Mouse (Mus musculus) ES-E14 (cell line): Measurements from ENCODE around the gene Olfr427. TPM values are rescaled to one million over a fixed set of nuclear protein-coding genes. Genes with fewer than 3 reads are reported as not detected.

ENCODE experiments used
- DNase-seq: peaks from one replicate; pipeline ENCODE4 v3.0.0-alpha.2; 2013; ENCODE audit warnings: low read depth, low spot score
- H3K27ac ChIP-seq: 2 replicates; pipeline ENCODE4 v1.5.1; 2012; ENCODE audit warnings: low read depth, mild to moderate bottlenecking, low read length, moderate library complexity, mixed read lengths; ENCODE audit not compliant: poor library complexity, insufficient read depth, severe bottlenecking
- H3K36me3 ChIP-seq: 2 replicates; pipeline ENCODE4 v1.6.1; 2012; ENCODE audit warnings: mild to moderate bottlenecking, low read length, moderate library complexity, mixed read lengths; ENCODE audit not compliant: control insufficient read depth, poor library complexity, insufficient read depth, severe bottlenecking
- H3K4me1 ChIP-seq, 2 experiments: fragments of 150-350 bp in 1 of 2; sonication (generic) in 1 of 2; 2 replicates each; pipeline ENCODE4 v1.6.1; 2012; ENCODE audit warnings: low read length in 2 of 2, mild to moderate bottlenecking in 1 of 2, mixed read lengths in 1 of 2; ENCODE audit not compliant: control insufficient read depth in 2 of 2, insufficient read depth in 2 of 2, poor library complexity in 1 of 2
- H3K4me3 ChIP-seq, 2 experiments: fragments of 150-350 bp in 1 of 2; sonication (generic) in 1 of 2; 2 replicates each; pipeline ENCODE4 v1.5.1; 2012; ENCODE audit warnings: low read length in 2 of 2, low read depth in 1 of 2, mild to moderate bottlenecking in 1 of 2, mixed read lengths in 1 of 2; ENCODE audit not compliant: insufficient read depth in 1 of 2, poor library complexity in 1 of 2, severe bottlenecking in 1 of 2
- H3K9ac ChIP-seq: 2 replicates; pipeline ENCODE4 v1.6.1; 2012; ENCODE audit warnings: low read depth, mild to moderate bottlenecking, low read length, mixed read lengths; ENCODE audit not compliant: poor library complexity, insufficient read depth, severe bottlenecking
- H3K9me3 ChIP-seq: fragments of 150-350 bp; sonication (generic); 2 replicates; pipeline ENCODE4 v1.6.1; 2012; ENCODE audit warnings: low read depth, mild to moderate bottlenecking, low read length; ENCODE audit not compliant: control insufficient read depth, insufficient read depth
- CHD2 ChIP-seq: IDR thresholded peaks from 2 replicates; pipeline ENCODE4 v1.6.1; 2014; ENCODE audit warnings: mild to moderate bottlenecking, low read depth, low read length, inconsistent platforms
- HCFC1 ChIP-seq: IDR thresholded peaks from 2 replicates; pipeline ENCODE4 v1.6.1; 2012; ENCODE audit warnings: low read length, inconsistent platforms, borderline replicate concordance; ENCODE audit not compliant: insufficient read depth
- MAFK ChIP-seq: IDR thresholded peaks from 2 replicates; pipeline ENCODE4 v1.6.1; 2014; ENCODE audit warnings: mild to moderate bottlenecking, low read depth, low read length, inconsistent platforms; ENCODE audit not compliant: insufficient read depth
- ZC3H11A ChIP-seq: IDR thresholded peaks from 2 replicates; pipeline ENCODE4 v1.6.1; 2012; ENCODE audit warnings: low read depth, mild to moderate bottlenecking, inconsistent platforms, low read length, borderline replicate concordance
- ZNF384 ChIP-seq: IDR thresholded peaks from 2 replicates; pipeline ENCODE4 v1.6.1; 2012; ENCODE audit warnings: low read depth, low read length, inconsistent platforms
- in situ Hi-C, 2 experiments: fragments of 600-800 bp; cut with MboI; formaldehyde crosslinking; loops; one replicate each; pipeline ENCODE4 v1.15.1; 2025; ENCODE audit warnings: low sequenced_read_pairs in 2 of 2, inconsistent platforms in 1 of 2; ENCODE audit not compliant: unreplicated experiment in 2 of 2
- total RNA-seq: library from RNA; depleted of rRNA; stranded (reverse); fragments of 300-350 nt; gene quantifications from 2 replicates; pipeline ENCODE4 v1.2.3, GENCODE M21; 2012

Gene Olfr427
- total RNA-seq, 1 experiment, result not detected

GRCm38 (mm10) chr1:174084031-174084430, 12.7 kb upstream of the Olfr427 start, which contains the start of gene Olfr429:
Gene Olfr429, plus strand, starts transcription at chr1:174084331.
- Histone ChIP-seq H3K9me3 (no peaks in the 10 kb centered on the region), H3K4me1 (no peaks in the 10 kb centered on the region), H3K36me3 (no peaks in the 10 kb centered on the region), H3K9ac (no peak within 1 kb of the TSS), H3K4me3 (no peak within 1 kb of the TSS), H3K27ac (no peak within 1 kb of the TSS)
- TF ChIP-seq ZC3H11A, result no peak
- TF ChIP-seq ZNF384, result no peak
- TF ChIP-seq MAFK, result no peak
- TF ChIP-seq CHD2, result no peak
- no peak for TF ChIP-seq HCFC1
- no peak for DNase-seq
- in situ Hi-C loops, result no loop called here

- TF ChIP-seq MAFK (no peak), HCFC1 (no peak), ZC3H11A (no peak), CHD2 (no peak), ZNF384 (no peak)
- H3K4me1 ChIP-seq, result no peaks in the 10 kb centered on the region
- H3K9me3 ChIP-seq, result no peaks in the 10 kb centered on the region
- no peaks in the 10 kb centered on the region for H3K36me3 ChIP-seq
- no peak overlapping the region for H3K9ac ChIP-seq
- no peak overlapping the region for H3K27ac ChIP-seq
- no peak overlapping the region for H3K4me3 ChIP-seq
- no peak for DNase-seq
- in situ Hi-C loops, result no loop called here
Measured at GRCm38 (mm10) chr1:174103735-174104134, 7.0 kb downstream of the Olfr427 start.

GRCm38 (mm10) chr1:174121062-174121461, 24.4 kb downstream of the Olfr427 start, which contains the start of gene Olfr231:
Gene Olfr231, minus strand, starts transcription at chr1:174121162.
- H3K4me1 ChIP-seq, result no peaks in the 10 kb centered on the region
- H3K36me3 ChIP-seq, result no peaks in the 10 kb centered on the region
- H3K9ac ChIP-seq, result no peak within 1 kb of the TSS
- H3K9me3 ChIP-seq, result no peaks in the 10 kb centered on the region
- no peak within 1 kb of the TSS for H3K27ac ChIP-seq
- no peak for TF ChIP-seq HCFC1
- no peak for TF ChIP-seq CHD2
- TF ChIP-seq ZC3H11A, result no peak
- no peak for TF ChIP-seq MAFK
- TF ChIP-seq ZNF384, result no peak
- in situ Hi-C loops, result no loop called here
- DNase-seq, result no peak
- H3K4me3 ChIP-seq, result no peak within 1 kb of the TSS

- Histone ChIP-seq H3K4me3 (no peak within 1 kb of the TSS), H3K27ac (no peak within 1 kb of the TSS), H3K36me3 (no peaks in the 10 kb centered on the region), H3K4me1 (no peaks in the 10 kb centered on the region), H3K9ac (no peak within 1 kb of the TSS), H3K9me3 (no peaks in the 10 kb centered on the region)
- in situ Hi-C loops, result no loop called here
- no peak for DNase-seq
- TF ChIP-seq HCFC1 (no peak), ZC3H11A (no peak), MAFK (no peak), ZNF384 (no peak), CHD2 (no peak)
Measured at GRCm38 (mm10) chr1:174131217-174131616, 34.5 kb downstream of the Olfr427 start, which contains the start of gene Olfr424. Gene Olfr424, plus strand, starts transcription at chr1:174131517.

- in situ Hi-C loops, result no loop called here
- Histone ChIP-seq H3K27ac (no peak overlapping the region), H3K9ac (no peak overlapping the region), H3K9me3 (no peaks in the 10 kb centered on the region), H3K4me3 (no peak overlapping the region), H3K36me3 (no peaks in the 10 kb centered on the region), H3K4me1 (no peaks in the 10 kb centered on the region)
- TF ChIP-seq MAFK, result no peak
- no peak for DNase-seq
Measured at GRCm38 (mm10) chr1:174131999-174132398, 35.3 kb downstream of the Olfr427 start.
